Mouse (Mus musculus) forebrain, embryonic 15.5 days (tissue): ENCODE data around the gene Rom1. TPM values are rescaled to one million over a fixed set of nuclear protein-coding genes. Genes with fewer than 3 reads are reported as not detected.
A peak's percentile ranks its signal among the peaks of the same experiment; 100 is the strongest.

Experiments used
- ATAC-seq: fragments of 200-750 bp; cut with Nextera tagmentation; replicated peaks from 2 replicates; pipeline ENCODE4 v1.8.0; 2017; ENCODE audit warnings: mild to moderate bottlenecking, moderate TSS enrichment, moderate library complexity
- H3K27ac ChIP-seq: fragments of 300-500 bp; sonication (generic); replicated peaks from 2 replicates; pipeline ENCODE4 v1.5.1; 2015; ENCODE audit warnings: mild to moderate bottlenecking, inconsistent platforms
- H3K27me3 ChIP-seq: fragments of 300-500 bp; sonication (generic); 2 replicates; pipeline ENCODE4 v1.6.1; 2015; ENCODE audit warnings: inconsistent platforms
- H3K36me3 ChIP-seq: fragments of 300-500 bp; sonication (generic); 2 replicates; pipeline ENCODE4 v1.6.1; 2015; ENCODE audit warnings: mild to moderate bottlenecking, inconsistent platforms
- H3K4me1 ChIP-seq: fragments of 300-500 bp; sonication (generic); 2 replicates; pipeline ENCODE4 v1.6.1; 2015; ENCODE audit warnings: inconsistent platforms
- H3K4me2 ChIP-seq: fragments of 300-500 bp; sonication (generic); replicated peaks from 2 replicates; pipeline ENCODE4 v1.6.1; 2015; ENCODE audit warnings: mild to moderate bottlenecking, inconsistent platforms
- H3K4me3 ChIP-seq: fragments of 300-500 bp; sonication (generic); 2 replicates; pipeline ENCODE4 v1.5.1; 2015; ENCODE audit warnings: mild to moderate bottlenecking, inconsistent platforms
- H3K9ac ChIP-seq: fragments of 300-500 bp; sonication (generic); replicated peaks from 2 replicates; pipeline ENCODE4 v1.6.1; 2015; ENCODE audit warnings: mild to moderate bottlenecking, inconsistent platforms
- H3K9me3 ChIP-seq: fragments of 300-500 bp; sonication (generic); 2 replicates; pipeline ENCODE4 v1.6.1; 2016; ENCODE audit warnings: inconsistent platforms
- WGBS: fragments of 180-500 bp; shearing (Covaris S2); methylation state at CpG from one replicate; pipeline ENCODE4 v1.1.7; 2015; ENCODE audit warnings: mixed read lengths; 5-methylcytosine and 5-hydroxymethylcytosine counted together
- polyA plus RNA-seq: library from polyadenylated mRNA; unstranded; fragments of >200 nt; fragmentation: Nextera tagmentation; extraction: Ambion mirVana; gene quantifications from 2 replicates; pipeline ENCODE4 v1.2.1, GENCODE M21; 2015

The Rom1 gene
- polyA plus RNA-seq, 1 experiment from 2014 or later = 1.5 TPM

DNA sequence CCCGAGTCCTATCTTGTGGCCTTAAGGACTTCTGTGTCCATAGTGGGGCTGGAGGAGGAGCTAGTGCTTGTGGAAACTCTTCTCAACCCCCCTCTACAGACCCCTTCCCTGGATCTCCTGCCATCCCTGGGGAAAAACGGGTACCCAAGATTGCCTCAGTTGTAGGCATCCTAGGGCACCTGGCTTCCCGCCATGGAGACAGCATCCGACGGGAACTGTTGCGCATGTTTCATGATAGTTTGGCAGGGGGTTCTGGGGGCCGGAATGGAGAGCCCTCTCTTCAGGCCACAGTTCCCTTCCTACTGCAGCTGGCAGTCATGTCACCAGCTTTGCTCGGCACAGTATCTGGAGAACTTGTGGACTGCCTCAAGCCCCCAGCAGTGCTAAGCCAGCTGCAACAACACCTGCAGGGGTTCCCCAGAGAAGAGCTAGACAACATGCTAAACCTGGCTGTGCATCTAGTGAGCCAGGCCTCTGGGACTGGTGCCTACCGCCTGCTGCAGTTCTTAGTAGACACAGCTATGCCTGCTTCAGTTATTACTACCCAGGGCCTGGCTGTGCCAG lies 33.7 kb downstream of the Rom1 start:
- Histone ChIP-seq H3K9ac (no peak overlapping the region), H3K27ac (no peak overlapping the region), H3K4me1 (peaks cover 43% of the 10 kb centered on the region), H3K36me3 (peaks cover 21% of the 10 kb centered on the region), H3K27me3 (no peaks in the 10 kb centered on the region), H3K4me3 (no peak overlapping the region), H3K9me3 (no peaks in the 10 kb centered on the region), H3K4me2 (no peak overlapping the region)
- WGBS = 92% methylated on average over 9 of the region's 9 CpGs
- ATAC-seq = no peak

DNA sequence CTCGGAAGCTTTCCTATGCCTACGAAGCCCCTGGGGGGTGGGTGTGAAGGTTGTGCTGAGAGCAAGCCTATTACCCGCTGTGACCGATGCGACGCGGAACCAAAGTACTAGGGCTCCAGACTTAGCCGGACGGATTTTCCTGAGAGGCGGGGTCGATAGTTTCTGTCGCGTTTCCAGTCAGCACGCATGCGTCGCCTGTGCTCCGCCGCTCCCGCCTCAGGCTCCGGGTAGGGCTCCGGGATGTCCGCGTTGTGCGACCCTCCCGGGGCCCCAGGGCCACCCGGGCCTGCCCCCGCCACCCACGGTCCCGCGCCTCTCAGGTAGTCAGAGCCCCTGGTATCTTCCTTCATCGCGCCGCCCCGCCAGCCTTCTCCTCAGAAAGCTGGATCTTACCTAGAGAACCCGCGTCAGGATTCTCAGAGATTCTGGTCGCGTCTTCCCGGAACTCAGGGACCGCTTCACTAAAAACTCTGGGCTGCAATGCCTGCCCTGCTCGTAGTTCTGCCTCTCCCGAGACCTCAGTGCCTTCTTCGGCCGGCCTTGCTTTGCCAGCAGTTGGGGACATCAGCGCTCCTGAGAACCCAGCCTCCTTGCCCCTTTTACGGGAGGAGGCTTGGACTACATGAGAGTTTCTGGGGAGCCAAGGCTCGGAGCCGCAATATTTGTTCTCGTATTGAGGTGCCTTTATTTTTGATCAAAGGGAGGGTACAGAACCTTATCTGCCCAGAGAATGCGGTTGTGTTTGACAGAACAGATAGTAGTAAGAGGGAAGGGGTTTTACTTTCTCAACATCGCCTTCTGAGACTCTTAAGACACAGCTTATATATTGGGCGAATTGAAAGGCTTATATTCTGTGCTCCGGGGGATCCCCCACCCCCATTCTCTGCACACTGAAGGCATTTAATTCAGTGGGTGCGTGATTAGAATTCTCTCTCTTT lies 36.1 kb downstream of the Rom1 start, which contains the start of gene Ints5:
Ints5 (plus strand) TSS at position 177 of the 938 bp plus-strand sequence.
- Histone ChIP-seq H3K27me3 (no peaks in the 10 kb centered on the region), H3K9me3 (no peaks in the 10 kb centered on the region), H3K36me3 (peaks cover 25% of the 10 kb centered on the region), H3K4me1 (peaks cover 41% of the 10 kb centered on the region), H3K4me2 (peak within 1 kb of the TSS; percentile 92), H3K9ac (peak within 1 kb of the TSS; percentile 95), H3K27ac (peak within 1 kb of the TSS; percentile 87), H3K4me3 (peak within 1 kb of the TSS; percentile 86)
- 2% methylated on average over 54 of the region's 54 CpGs for WGBS
- peak; percentile 46 for ATAC-seq

DNA sequence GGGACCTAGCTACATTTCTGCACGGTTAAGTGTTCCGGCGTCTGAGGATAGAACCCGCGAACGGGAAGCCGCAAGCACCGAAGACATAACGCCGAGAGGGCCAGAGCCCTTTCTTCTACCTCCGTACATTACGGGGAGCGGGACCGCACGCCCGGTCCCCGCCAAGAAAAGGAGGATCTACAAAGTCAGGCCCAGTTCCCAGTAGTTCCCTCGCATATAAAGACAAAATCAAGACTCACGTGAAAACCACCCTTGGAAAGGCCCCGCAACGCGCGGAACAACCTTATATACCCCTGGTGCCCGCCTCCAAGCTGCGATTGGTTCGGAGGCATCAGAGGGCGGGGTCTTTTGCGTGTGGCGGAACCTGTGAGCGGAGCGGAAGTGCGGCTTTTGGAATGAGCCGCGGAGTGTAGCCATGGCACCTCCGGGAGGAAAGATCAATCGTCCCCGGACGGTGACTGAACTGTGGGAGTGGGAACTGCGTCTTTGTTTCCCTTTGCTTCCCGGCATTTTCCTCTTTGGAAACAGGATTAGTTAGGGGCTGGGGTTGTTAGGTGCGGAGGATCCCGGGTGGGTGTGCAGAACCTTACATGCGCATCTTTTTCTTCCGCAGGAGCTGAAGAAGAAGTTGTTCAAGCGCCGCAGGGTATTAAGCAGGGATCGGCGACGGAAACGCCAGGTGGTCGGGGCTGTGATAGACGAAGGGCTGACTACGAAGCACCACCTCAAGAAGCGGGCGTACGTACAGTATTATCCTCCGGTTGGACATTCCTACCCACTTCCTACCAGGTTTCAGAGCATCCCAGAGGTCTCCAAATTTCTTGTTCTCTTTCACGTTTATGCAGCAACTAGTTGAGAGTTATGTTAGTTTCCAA lies 40.4 kb downstream of the Rom1 start, which contains the start of the genes 1810009A15Rik and Gm49416:
1810009A15Rik (plus strand) TSS at position 343 of the 875 bp plus-strand sequence.
Gm49416 (plus strand) TSS at position 416 of the 875 bp plus-strand sequence.
- peak; percentile 97 for ATAC-seq
- Histone ChIP-seq H3K9ac (peak within 1 kb of the TSS; percentile 76), H3K4me3 (peak within 1 kb of the TSS; percentile 75), H3K4me1 (peaks cover 32% of the 10 kb centered on the region), H3K9me3 (no peaks in the 10 kb centered on the region), H3K4me2 (peak within 1 kb of the TSS; percentile 85), H3K36me3 (peaks cover 11% of the 10 kb centered on the region; the same call in 1 of the 2 replicates), H3K27ac (peak within 1 kb of the TSS; percentile 91), H3K27me3 (no peaks in the 10 kb centered on the region)
- under 1% methylated on average over 58 of the region's 58 CpGs for WGBS

DNA sequence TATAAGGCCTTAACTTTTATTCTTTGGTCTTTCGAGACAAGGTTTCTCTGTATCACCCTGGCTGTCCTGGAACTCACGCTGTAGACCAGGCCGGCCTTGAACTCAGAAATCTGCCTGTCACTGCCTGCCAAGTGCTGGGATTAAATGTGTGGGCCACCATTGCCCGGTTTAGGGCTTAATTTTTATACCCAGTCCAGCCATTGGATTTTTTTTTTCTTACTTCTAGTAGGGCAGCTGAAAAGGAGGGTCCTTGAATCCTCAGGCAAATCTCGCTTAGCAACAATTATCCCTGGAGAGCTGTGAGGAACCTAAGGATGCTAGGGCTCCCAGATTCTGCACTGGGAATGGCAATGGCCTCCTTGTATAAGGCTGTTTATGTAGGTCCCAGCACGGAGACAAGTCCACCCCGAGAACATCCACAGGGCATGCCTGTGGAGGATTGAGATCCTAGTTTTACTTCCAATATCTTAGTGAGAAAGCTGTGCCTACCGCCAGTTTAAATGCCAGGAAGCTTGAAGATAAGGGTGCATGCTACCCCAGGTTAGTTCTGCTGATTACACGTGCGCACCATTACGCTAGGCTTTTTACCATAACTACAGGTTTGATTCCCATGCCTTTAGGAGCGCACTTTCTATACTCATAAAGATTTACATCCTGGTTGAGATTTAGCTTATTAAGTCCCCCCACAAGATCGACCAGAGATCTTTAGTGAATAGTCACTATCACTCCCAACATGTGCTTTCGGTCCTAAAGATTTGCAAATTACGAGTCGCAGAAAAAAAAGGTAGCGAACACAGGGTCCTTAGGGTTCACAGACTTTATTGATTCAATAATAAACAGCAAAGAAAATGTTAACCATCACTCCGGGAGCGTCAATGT lies 41.3 kb downstream of the Rom1 start:
- H3K9me3 ChIP-seq = no peaks in the 10 kb centered on the region
- ATAC-seq = no peak
- H3K27me3 ChIP-seq = no peaks in the 10 kb centered on the region
- 13% methylated on average over 19 of the region's 19 CpGs for WGBS
- peak overlapping the region; percentile 76 for H3K9ac ChIP-seq
- H3K4me3 ChIP-seq = peak overlapping the region; percentile 75
- peak overlapping the region; percentile 85 for H3K4me2 ChIP-seq
- H3K27ac ChIP-seq = peak overlapping the region; percentile 91
- H3K36me3 ChIP-seq = peaks cover 11% of the 10 kb centered on the region; the same call in 1 of the 2 replicates
- peaks cover 26% of the 10 kb centered on the region for H3K4me1 ChIP-seq

DNA sequence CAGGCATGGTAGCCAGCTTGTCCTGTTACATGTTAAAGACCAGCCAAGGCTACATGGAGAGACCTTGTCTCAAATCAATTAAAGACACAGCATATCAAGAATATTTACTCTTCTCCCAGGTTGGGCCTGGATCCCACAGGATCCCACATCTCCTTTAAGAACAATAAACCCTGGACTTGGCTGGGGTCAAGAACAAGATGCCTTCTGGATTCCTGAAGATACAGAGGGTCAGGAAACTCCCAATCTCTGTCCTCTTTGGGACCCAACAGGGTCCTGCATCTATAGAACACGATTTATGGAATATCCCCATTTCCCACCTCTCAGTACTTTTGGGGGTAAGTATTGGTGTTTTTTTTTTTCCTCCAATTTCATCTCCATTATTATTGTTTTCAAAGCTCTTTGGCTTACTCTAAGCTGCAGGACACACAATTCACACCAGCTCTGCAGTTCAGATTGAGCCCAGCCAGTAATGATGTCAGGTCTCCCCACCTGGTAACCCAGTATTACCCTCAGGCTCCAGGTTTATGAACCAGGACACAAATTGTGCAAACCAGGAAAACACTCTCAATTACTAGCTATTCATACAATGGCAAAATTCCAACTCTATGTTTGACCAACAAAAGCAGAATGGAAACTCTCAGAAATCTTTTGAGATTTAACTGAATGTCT lies 42.1 kb downstream of the Rom1 start:
- Histone ChIP-seq H3K4me3 (no peak overlapping the region), H3K36me3 (peaks cover 11% of the 10 kb centered on the region; the same call in 1 of the 2 replicates), H3K9me3 (no peaks in the 10 kb centered on the region), H3K4me1 (peaks cover 21% of the 10 kb centered on the region), H3K27me3 (no peaks in the 10 kb centered on the region), H3K4me2 (peak overlapping the region; percentile 85; the same call in 1 of the 2 replicates), H3K9ac (no peak overlapping the region), H3K27ac (no peak overlapping the region)
- WGBS = 56% methylated on average over 1 of the region's 1 CpGs
- ATAC-seq = no peak

DNA sequence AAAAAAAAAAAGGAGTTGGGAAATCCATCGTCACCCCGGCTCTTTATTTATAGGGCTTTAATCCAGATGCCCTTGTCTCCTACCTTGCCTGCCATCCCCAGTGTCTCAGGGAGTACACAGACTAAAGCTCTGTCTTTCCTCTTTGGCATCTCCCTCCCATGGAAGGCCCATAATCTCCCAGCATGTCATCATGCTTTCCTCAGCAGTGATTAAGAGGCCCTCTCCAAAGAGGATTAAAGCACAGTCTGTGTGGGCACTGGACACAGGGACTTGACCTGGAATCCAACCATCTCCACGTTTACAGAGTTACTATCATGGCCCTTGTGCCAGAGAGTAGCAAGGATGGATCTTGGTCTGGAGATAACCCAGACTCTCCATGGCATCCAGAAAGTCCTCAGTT lies 45.5 kb downstream of the Rom1 start, which contains the start of the genes Lbhd1 and Gm49403:
Lbhd1 (plus strand) TSS at position 117 of the 400 bp plus-strand sequence.
Gm49403 (plus strand) TSS at position 315 of the 400 bp plus-strand sequence.
- 79% methylated on average over 3 of the region's 3 CpGs for WGBS
- Histone ChIP-seq H3K4me2 (no peak within 1 kb of the TSS), H3K27me3 (no peaks in the 10 kb centered on the region), H3K9me3 (no peaks in the 10 kb centered on the region), H3K4me1 (peaks cover 24% of the 10 kb centered on the region), H3K36me3 (no peaks in the 10 kb centered on the region), H3K9ac (no peak within 1 kb of the TSS), H3K27ac (no peak within 1 kb of the TSS), H3K4me3 (no peak within 1 kb of the TSS)
- no peak for ATAC-seq

DNA sequence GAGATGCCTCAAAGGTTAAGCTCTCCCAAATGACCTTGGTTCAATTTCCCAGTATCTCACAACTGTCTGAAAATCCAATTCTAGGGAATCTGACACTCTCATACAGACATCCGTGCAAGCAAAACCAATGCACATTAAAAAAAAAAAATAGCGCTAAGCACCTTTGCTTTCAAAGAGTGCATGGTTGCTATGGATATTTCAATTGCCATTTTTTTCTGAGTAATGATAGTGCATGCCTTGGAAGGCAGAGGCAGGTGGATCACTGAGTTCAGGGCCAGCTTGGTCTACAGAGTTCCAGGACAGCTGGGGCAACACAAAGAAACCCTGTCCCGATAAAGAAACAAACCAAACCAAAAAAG lies 48.1 kb downstream of the Rom1 start:
- H3K9ac ChIP-seq = peak overlapping the region; percentile 83
- H3K4me2 ChIP-seq = peak overlapping the region; percentile 80
- 12% methylated on average over 3 of the region's 3 CpGs for WGBS
- no peaks in the 10 kb centered on the region for H3K27me3 ChIP-seq
- peaks cover 11% of the 10 kb centered on the region for H3K36me3 ChIP-seq
- H3K27ac ChIP-seq = no peak overlapping the region
- H3K4me1 ChIP-seq = peaks cover 12% of the 10 kb centered on the region
- no peaks in the 10 kb centered on the region for H3K9me3 ChIP-seq
- peak; percentile 17; the same call in 1 of the 2 replicates for ATAC-seq
- peak overlapping the region; percentile 53 for H3K4me3 ChIP-seq

DNA sequence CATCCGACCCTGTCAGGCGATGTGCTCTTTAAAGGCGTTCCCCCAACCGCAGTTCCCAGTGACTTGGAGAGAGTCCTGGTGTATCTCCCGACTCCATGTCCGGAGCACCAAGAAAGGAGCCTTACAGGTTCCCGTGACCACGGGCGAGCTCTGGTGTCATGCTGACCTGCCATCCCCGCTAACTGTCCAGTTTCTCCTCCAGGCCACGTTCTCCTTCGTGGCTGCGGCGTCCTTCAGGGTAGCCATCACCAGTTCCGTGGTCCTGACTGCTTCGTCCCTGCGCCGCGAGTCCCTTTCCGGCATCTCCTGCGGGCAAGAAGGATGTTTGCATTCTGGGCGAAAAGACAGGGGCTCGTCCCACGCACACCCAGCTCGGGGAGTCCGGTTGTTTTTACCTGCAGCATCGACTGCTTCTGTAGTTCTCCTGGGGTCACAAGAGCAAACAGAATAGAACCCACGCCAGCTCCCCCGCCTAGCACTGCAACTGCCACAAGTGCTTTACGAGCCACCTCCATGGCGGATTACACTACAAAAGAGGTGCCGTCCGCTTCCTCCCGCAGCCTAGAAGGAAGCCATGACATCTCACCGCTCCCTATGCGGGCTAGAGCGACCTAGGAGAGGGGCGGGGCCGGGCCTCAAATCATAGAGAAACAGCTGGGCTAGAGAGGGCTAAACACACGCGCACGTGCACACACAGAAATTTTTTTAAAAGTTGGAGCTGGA lies 48.7 kb downstream of the Rom1 start, which contains the start of gene Uqcc3:
Uqcc3 (minus strand) TSS at position 613 of the 723 bp plus-strand sequence.
- no peaks in the 10 kb centered on the region for H3K27me3 ChIP-seq
- H3K9ac ChIP-seq = peak within 1 kb of the TSS; percentile 83
- no peaks in the 10 kb centered on the region for H3K9me3 ChIP-seq
- peak within 1 kb of the TSS; percentile 53 for H3K4me3 ChIP-seq
- H3K4me1 ChIP-seq = peaks cover 12% of the 10 kb centered on the region
- under 1% methylated on average over 42 of the region's 42 CpGs for WGBS
- peak; percentile 97 for ATAC-seq
- H3K36me3 ChIP-seq = peaks cover 16% of the 10 kb centered on the region
- H3K27ac ChIP-seq = peak within 1 kb of the TSS; percentile 53
- H3K4me2 ChIP-seq = peak within 1 kb of the TSS; percentile 80
